Mouse (Mus musculus) embryo, embryonic 9.5 days (tissue): ENCODE data around the gene Uhrf1.
"Not testable (repeated sequence)": the region's sequence is repeated elsewhere in the genome, so short reads cannot be mapped to it uniquely, and the experiment has no call there.

Experiments
- DNase-seq: peaks from one replicate; pipeline ENCODE4 v3.0.0-alpha.2; 2017; ENCODE audit errors: extremely low spot score

Gene Uhrf1

GRCm38 (mm10) chr17:56303160-56303846 is at the start of gene Uhrf1:
Gene Uhrf1 (plus strand): TSS chr17:56303321.
- DNase-seq: peak; percentile 92

GRCm38 (mm10) chr17:56254695-56255094 is 48.4 kb upstream of the Uhrf1 start:
- no peak for DNase-seq

- DNase-seq: no peak
Measured at GRCm38 (mm10) chr17:56255429-56255828, 47.7 kb upstream of the Uhrf1 start.

GRCm38 (mm10) chr17:56255863-56256238 is 47.3 kb upstream of the Uhrf1 start:
- DNase-seq: peak; percentile 95

- peak; percentile 93 for DNase-seq
Measured at GRCm38 (mm10) chr17:56256239-56256881, 46.8 kb upstream of the Uhrf1 start, which contains the start of gene Fem1a. Gene Fem1a (plus strand): TSS chr17:56256810.

- no peak for DNase-seq
Measured at GRCm38 (mm10) chr17:56257181-56257894, 45.8 kb upstream of the Uhrf1 start.

- not testable (repeated sequence) for DNase-seq
Measured at GRCm38 (mm10) chr17:56258269-56258668, 44.9 kb upstream of the Uhrf1 start.

GRCm38 (mm10) chr17:56258812-56259211 is 44.3 kb upstream of the Uhrf1 start:
- DNase-seq: not testable (repeated sequence)

GRCm38 (mm10) chr17:56259301-56260037 is 43.7 kb upstream of the Uhrf1 start:
- DNase-seq: no peak

GRCm38 (mm10) chr17:56261166-56261565 is 42.0 kb upstream of the Uhrf1 start:
- no peak for DNase-seq

GRCm38 (mm10) chr17:56262645-56263094 is 40.5 kb upstream of the Uhrf1 start:
- no peak for DNase-seq

- peak; percentile 76 for DNase-seq
Measured at GRCm38 (mm10) chr17:56264020-56264419, 39.1 kb upstream of the Uhrf1 start.

GRCm38 (mm10) chr17:56265011-56265410 is 38.1 kb upstream of the Uhrf1 start:
- DNase-seq: no peak

- no peak for DNase-seq
Measured at GRCm38 (mm10) chr17:56265869-56266268, 37.3 kb upstream of the Uhrf1 start.

GRCm38 (mm10) chr17:56266271-56266670 is 36.9 kb upstream of the Uhrf1 start:
- DNase-seq: no peak

GRCm38 (mm10) chr17:56269153-56269630 is 33.9 kb upstream of the Uhrf1 start:
- peak; percentile 75 for DNase-seq

- no peak for DNase-seq
Measured at GRCm38 (mm10) chr17:56269741-56270140, 33.4 kb upstream of the Uhrf1 start.

- no peak for DNase-seq
Measured at GRCm38 (mm10) chr17:56271609-56272253, 31.4 kb upstream of the Uhrf1 start.

GRCm38 (mm10) chr17:56272644-56273043 is 30.5 kb upstream of the Uhrf1 start:
- DNase-seq: no peak

- no peak for DNase-seq
Measured at GRCm38 (mm10) chr17:56273482-56273881, 29.6 kb upstream of the Uhrf1 start.

- no peak for DNase-seq
Measured at GRCm38 (mm10) chr17:56273986-56274385, 29.1 kb upstream of the Uhrf1 start.
